Mouse (Mus musculus) heart, postnatal 14 days (tissue): ENCODE results near the gene Soga1. TPM values are rescaled to one million over a fixed set of nuclear protein-coding genes. Genes with fewer than 3 reads are reported as not detected.
A peak's percentile ranks its signal among the peaks of the same experiment; 100 is the strongest.

Experiments used
- DNase-seq, 2 experiments: peaks; one replicate each; pipeline ENCODE4 v3.0.0; 2021 to 2022
- intact Hi-C: fragments of 180-260 bp; cut with DNase I; formaldehyde crosslinking; loops from one replicate; pipeline ENCODE4 v1.15.1; 2025
- total RNA-seq, 2 experiments: library from RNA; stranded (reverse); gene quantifications; 2 replicates each; pipeline ENCODE4 v1.2.3; 2021

Gene Soga1
- total RNA-seq, 2 experiments from 2014 or later = 22.8 to 23.8 TPM

GRCm38 (mm10) chr2:157084831-157085585, 6.0 kb upstream of the Soga1 start:
- DNase-seq = no peak

GRCm38 (mm10) chr2:157081960-157082359, 2.9 kb upstream of the Soga1 start:
- no peak for DNase-seq
- intact Hi-C loops = loop anchor here (5.0 kb wide), 1 partner anchor 210 kb away; no protein-coding TSS in a partner anchor

More at GRCm38 (mm10) chr2:157084831-157085585, 6.0 kb upstream of the Soga1 start:
- intact Hi-C loops = loop anchor here (5.0 kb wide), 1 partner anchor 213 kb away; no protein-coding TSS in a partner anchor

- intact Hi-C loops = loop anchor here (5.0 kb wide), 1 partner anchor 209 kb away; no protein-coding TSS in a partner anchor
- no peak for DNase-seq
These were observed 2.3 kb upstream of the Soga1 start for GRCm38 (mm10) chr2:157081331-157081730.

GRCm38 (mm10) chr2:157079701-157080180, 687 bp upstream of the Soga1 start:
- intact Hi-C loops = loop anchor here (2.0 to 5.0 kb wide), 3 partner anchors 37 to 207 kb away; no protein-coding TSS in a partner anchor
- no peak for DNase-seq

GRCm38 (mm10) chr2:157078059-157078792, 828 bp downstream of the Soga1 start:
- intact Hi-C loops = loop anchor here (2.0 to 5.0 kb wide), 2 partner anchors 36 to 47 kb away; no protein-coding TSS in a partner anchor
- DNase-seq = peak in 1 of 2 experiments; percentile 52

- peak; percentile 92 to 94 for DNase-seq
- intact Hi-C loops = loop anchor here (2.0 to 5.0 kb wide), 2 partner anchors 35 to 47 kb away; no protein-coding TSS in a partner anchor
These were observed 1.4 kb downstream of the Soga1 start for GRCm38 (mm10) chr2:157077641-157078058.

GRCm38 (mm10) chr2:157077160-157077559, 1.9 kb downstream of the Soga1 start:
- intact Hi-C loops = loop anchor here (5.0 kb wide), 1 partner anchor 35 kb away; no protein-coding TSS in a partner anchor
- DNase-seq = peak; percentile 49 to 68

- intact Hi-C loops = loop anchor here (5.0 kb wide), 1 partner anchor 34 kb away; no protein-coding TSS in a partner anchor
- DNase-seq = no peak
These were observed 2.5 kb downstream of the Soga1 start for GRCm38 (mm10) chr2:157076585-157076984.

- intact Hi-C loops = loop anchor here (5.0 kb wide), 1 partner anchor 33 kb away; no protein-coding TSS in a partner anchor
- peak; percentile 66 to 68 for DNase-seq
These were observed 3.4 kb downstream of the Soga1 start for GRCm38 (mm10) chr2:157075685-157076084.

GRCm38 (mm10) chr2:157075226-157075625, 3.8 kb downstream of the Soga1 start:
- DNase-seq = no peak
- intact Hi-C loops = loop anchor here (5.0 kb wide), 1 partner anchor 33 kb away; no protein-coding TSS in a partner anchor

- no peak for DNase-seq
- intact Hi-C loops = loop anchor here (5.0 kb wide), 1 partner anchor 32 kb away; no protein-coding TSS in a partner anchor
These were observed 4.3 kb downstream of the Soga1 start for GRCm38 (mm10) chr2:157074772-157075171.

GRCm38 (mm10) chr2:157074186-157074724, 4.8 kb downstream of the Soga1 start:
- intact Hi-C loops = no loop called here
- no peak for DNase-seq

GRCm38 (mm10) chr2:157073378-157074052, 5.5 kb downstream of the Soga1 start:
- peak in 1 of 2 experiments; percentile 46 for DNase-seq
- intact Hi-C loops = no loop called here

GRCm38 (mm10) chr2:157072316-157072990, 6.6 kb downstream of the Soga1 start:
- DNase-seq = no peak
- intact Hi-C loops = no loop called here

GRCm38 (mm10) chr2:157071556-157071955, 7.5 kb downstream of the Soga1 start:
- intact Hi-C loops = no loop called here
- peak; percentile 82 for DNase-seq

GRCm38 (mm10) chr2:157070365-157070764, 8.7 kb downstream of the Soga1 start:
- peak; percentile 62 to 70 for DNase-seq
- intact Hi-C loops = no loop called here

GRCm38 (mm10) chr2:157069755-157070315, 9.2 kb downstream of the Soga1 start:
- DNase-seq = no peak
- intact Hi-C loops = no loop called here

- intact Hi-C loops = no loop called here
- peak; percentile 49 to 60 for DNase-seq
These were observed 9.7 kb downstream of the Soga1 start for GRCm38 (mm10) chr2:157069355-157069735.
